Mouse (Mus musculus) forebrain, embryonic 11.5 days (tissue): ENCODE results near the gene Krtap1-4. TPM values are rescaled to one million over a fixed set of nuclear protein-coding genes. Genes with fewer than 3 reads are reported as not detected.

Source experiments
- ATAC-seq: fragments of 200-750 bp; cut with Nextera tagmentation; replicated peaks from 2 replicates; pipeline ENCODE4 v1.8.0; 2017; ENCODE audit warnings: moderate TSS enrichment; ENCODE audit not compliant: low FRiP score
- DNase-seq: peaks from one replicate; pipeline ENCODE4 v3.0.0-alpha.2; 2017; ENCODE audit warnings: low spot score
- H3K27ac ChIP-seq: fragments of 300-500 bp; sonication (generic); 2 replicates; pipeline ENCODE4 v1.5.1; 2014; ENCODE audit warnings: low read depth, low read length
- H3K27me3 ChIP-seq: fragments of 300-500 bp; sonication (generic); 2 replicates; pipeline ENCODE4 v1.6.1; 2014; ENCODE audit warnings: mild to moderate bottlenecking, low read length, mixed read lengths; ENCODE audit not compliant: control insufficient read depth, insufficient read depth
- H3K36me3 ChIP-seq: fragments of 300-500 bp; sonication (generic); 2 replicates; pipeline ENCODE4 v1.6.1; 2014; ENCODE audit warnings: mild to moderate bottlenecking, low read length, moderate library complexity, mixed read lengths; ENCODE audit not compliant: control insufficient read depth, insufficient read depth
- H3K4me1 ChIP-seq: fragments of 300-500 bp; sonication (generic); replicated peaks from 2 replicates; pipeline ENCODE4 v1.6.1; 2014; ENCODE audit warnings: low read length, mixed read lengths; ENCODE audit not compliant: control insufficient read depth, insufficient read depth
- H3K4me2 ChIP-seq: fragments of 300-500 bp; sonication (generic); 2 replicates; pipeline ENCODE4 v1.6.1; 2014; ENCODE audit warnings: low read depth, mild to moderate bottlenecking, low read length, moderate library complexity, mixed read lengths; ENCODE audit not compliant: severe bottlenecking
- H3K4me3 ChIP-seq: fragments of 300-500 bp; sonication (generic); 2 replicates; pipeline ENCODE4 v1.5.1; 2014; ENCODE audit warnings: low read depth, low read length
- H3K9ac ChIP-seq: fragments of 300-500 bp; sonication (generic); 2 replicates; pipeline ENCODE4 v1.6.1; 2014; ENCODE audit warnings: low read length
- H3K9me3 ChIP-seq: fragments of 300-500 bp; sonication (generic); 2 replicates; pipeline ENCODE4 v1.6.1; 2016; ENCODE audit warnings: low read length, mixed read lengths; ENCODE audit not compliant: control insufficient read depth
- WGBS: fragments of 180-500 bp; shearing (Covaris S2); extraction: QIAGEN DNeasy Blood & Tissue Kit; methylation state at CpG from one replicate; pipeline ENCODE4 v1.1.7; 2014; 5-methylcytosine and 5-hydroxymethylcytosine counted together
- polyA plus RNA-seq: library from polyadenylated mRNA; unstranded; fragments of >200 nt; fragmentation: Nextera tagmentation; extraction: Ambion mirVana; gene quantifications from 2 replicates; pipeline ENCODE4 v1.2.1, GENCODE M21; 2014

Krtap1-4 gene
- polyA plus RNA-seq, 1 experiment from 2014 or later = not detected

- Histone ChIP-seq H3K4me1 (no peaks in the 10 kb centered on the region), H3K36me3 (no peaks in the 10 kb centered on the region), H3K4me3 (no peak within 1 kb of the TSS), H3K9ac (no peak within 1 kb of the TSS), H3K9me3 (no peaks in the 10 kb centered on the region), H3K27ac (no peak within 1 kb of the TSS), H3K4me2 (no peak within 1 kb of the TSS), H3K27me3 (no peaks in the 10 kb centered on the region)
- no peak for DNase-seq
- ATAC-seq = no peak
- 92% methylated on average over 9 of the region's 9 CpGs for WGBS
These were observed 24.1 kb downstream of the Krtap1-4 start, which contains the start of gene Gm11939 for GRCm38 (mm10) chr11:99559366-99559765. Gene Gm11939 (minus strand): TSS chr11:99559466.

GRCm38 (mm10) chr11:99557976-99558745 is 25.3 kb downstream of the Krtap1-4 start:
- no peak overlapping the region for H3K9ac ChIP-seq
- H3K27me3 ChIP-seq = no peaks in the 10 kb centered on the region
- no peak overlapping the region for H3K27ac ChIP-seq
- WGBS = 91% methylated on average over 3 of the region's 3 CpGs
- no peaks in the 10 kb centered on the region for H3K9me3 ChIP-seq
- ATAC-seq (no peak), DNase-seq (no peak)
- H3K4me2 ChIP-seq = no peak overlapping the region
- H3K4me1 ChIP-seq = no peaks in the 10 kb centered on the region
- no peak overlapping the region for H3K4me3 ChIP-seq
- H3K36me3 ChIP-seq = no peaks in the 10 kb centered on the region

GRCm38 (mm10) chr11:99556753-99557152 is 26.7 kb downstream of the Krtap1-4 start, which contains the start of gene Krtap3-2:
Gene Krtap3-2 (minus strand): TSS chr11:99556853.
- Histone ChIP-seq H3K27me3 (no peaks in the 10 kb centered on the region), H3K36me3 (no peaks in the 10 kb centered on the region), H3K9ac (no peak within 1 kb of the TSS), H3K4me3 (no peak within 1 kb of the TSS), H3K27ac (no peak within 1 kb of the TSS), H3K9me3 (no peaks in the 10 kb centered on the region), H3K4me1 (no peaks in the 10 kb centered on the region), H3K4me2 (no peak within 1 kb of the TSS)
- 91% methylated on average over 2 of the region's 2 CpGs for WGBS
- ATAC-seq (no peak), DNase-seq (no peak)

GRCm38 (mm10) chr11:99556195-99556594 is 27.3 kb downstream of the Krtap1-4 start:
- Histone ChIP-seq H3K27ac (no peak overlapping the region), H3K36me3 (no peaks in the 10 kb centered on the region), H3K4me1 (no peaks in the 10 kb centered on the region), H3K4me2 (no peak overlapping the region), H3K4me3 (no peak overlapping the region), H3K27me3 (no peaks in the 10 kb centered on the region), H3K9ac (no peak overlapping the region), H3K9me3 (no peaks in the 10 kb centered on the region)
- ATAC-seq (no peak), DNase-seq (no peak)
- 90% methylated on average over 2 of the region's 2 CpGs for WGBS

- no peaks in the 10 kb centered on the region for H3K4me1 ChIP-seq
- 62% methylated on average over 4 of the region's 4 CpGs for WGBS
These were observed 32.7 kb downstream of the Krtap1-4 start, which contains the start of gene Krtap3-3 for GRCm38 (mm10) chr11:99550765-99551164. Gene Krtap3-3 (minus strand): TSS chr11:99550865.

GRCm38 (mm10) chr11:99547892-99548291 is 35.6 kb downstream of the Krtap1-4 start:
- no peaks in the 10 kb centered on the region for H3K4me1 ChIP-seq
- no peak overlapping the region for H3K9ac ChIP-seq
- H3K27ac ChIP-seq = no peak overlapping the region
- ATAC-seq = no peak
- H3K4me2 ChIP-seq = no peak overlapping the region
- H3K9me3 ChIP-seq = no peaks in the 10 kb centered on the region
- H3K36me3 ChIP-seq = no peaks in the 10 kb centered on the region
- no peaks in the 10 kb centered on the region for H3K27me3 ChIP-seq
- DNase-seq = no peak
- no peak overlapping the region for H3K4me3 ChIP-seq

More at GRCm38 (mm10) chr11:99550765-99551164, 32.7 kb downstream of the Krtap1-4 start, which contains the start of gene Krtap3-3:
- H3K27ac ChIP-seq = no peak within 1 kb of the TSS
- ATAC-seq (no peak), DNase-seq (no peak)
- no peaks in the 10 kb centered on the region for H3K36me3 ChIP-seq
- H3K4me3 ChIP-seq = no peak within 1 kb of the TSS
- H3K9ac ChIP-seq = no peak within 1 kb of the TSS
- no peaks in the 10 kb centered on the region for H3K9me3 ChIP-seq
- H3K27me3 ChIP-seq = no peaks in the 10 kb centered on the region
- H3K4me2 ChIP-seq = no peak within 1 kb of the TSS

- DNase-seq (no peak), ATAC-seq (no peak)
- H3K4me1 ChIP-seq = no peaks in the 10 kb centered on the region
- no peaks in the 10 kb centered on the region for H3K27me3 ChIP-seq
- no peak overlapping the region for H3K9ac ChIP-seq
- no peak overlapping the region for H3K27ac ChIP-seq
- H3K36me3 ChIP-seq = no peaks in the 10 kb centered on the region
- no peak overlapping the region for H3K4me2 ChIP-seq
- no peaks in the 10 kb centered on the region; the same call in 1 of the 2 replicates for H3K9me3 ChIP-seq
- no peak overlapping the region for H3K4me3 ChIP-seq
- WGBS = 72% methylated on average over 9 of the region's 9 CpGs
These were observed 43.7 kb downstream of the Krtap1-4 start for GRCm38 (mm10) chr11:99539721-99540120.
